Mouse (Mus musculus) G1E (cell line): ENCODE data around the gene Prtg. TPM values are rescaled to one million over a fixed set of nuclear protein-coding genes. Genes with fewer than 3 reads are reported as not detected.

Source experiments
- ATAC-seq: 2 replicates; pipeline ENCODE4 v1.8.0; 2016; ENCODE audit warnings: mild to moderate bottlenecking; ENCODE audit not compliant: insufficient number of reproducible peaks, poor library complexity, low FRiP score, severe bottlenecking; ENCODE audit errors: extremely low read depth
- DNase-seq: peaks from one replicate; pipeline ENCODE4 v3.0.0; 2012; ENCODE audit warnings: low spot score
- H3K27me3 ChIP-seq: 2 replicates; pipeline ENCODE4 v1.6.1; 2012; ENCODE audit warnings: mild to moderate bottlenecking, low read length, inconsistent platforms; ENCODE audit not compliant: insufficient read depth
- H3K36me3 ChIP-seq: replicated peaks from 2 replicates; pipeline ENCODE3; 2012; ENCODE audit warnings: mild to moderate bottlenecking, inconsistent platforms
- H3K4me1 ChIP-seq: 2 replicates; pipeline ENCODE4 v1.6.1; 2012; ENCODE audit warnings: low read depth, low read length, inconsistent platforms, mixed read lengths; ENCODE audit not compliant: insufficient read depth
- H3K4me3 ChIP-seq: 2 replicates; pipeline ENCODE4 v1.5.1; 2012; ENCODE audit warnings: low read depth, mild to moderate bottlenecking, inconsistent platforms, low read length, moderate library complexity, mixed read lengths
- H3K9me3 ChIP-seq: replicated peaks from 2 replicates; pipeline ENCODE4 v1.6.1; 2012; ENCODE audit warnings: inconsistent platforms
- CTCF ChIP-seq: IDR thresholded peaks from 2 replicates; pipeline ENCODE4 v1.5.1; 2012; ENCODE audit warnings: low read depth, low read length, inconsistent platforms, mixed read lengths
- GATA1 ChIP-seq: IDR thresholded peaks from 2 replicates; pipeline ENCODE4 v1.6.1; 2012; ENCODE audit warnings: borderline replicate concordance, low read length, inconsistent platforms, mixed read lengths
- GATA2 ChIP-seq: IDR thresholded peaks from 2 replicates; pipeline ENCODE4 v1.6.1; 2012; ENCODE audit warnings: low read depth, low read length, inconsistent platforms, borderline replicate concordance
- POLR2AphosphoS5 ChIP-seq: IDR thresholded peaks from 2 replicates; pipeline ENCODE4 v1.6.1; 2012; ENCODE audit warnings: low read depth, low read length, inconsistent platforms; ENCODE audit not compliant: insufficient replicate concordance
- TAL1 ChIP-seq: conservative IDR thresholded peaks from 2 replicates; pipeline ENCODE4 v1.6.1; 2012; ENCODE audit warnings: low read depth, low read length, inconsistent platforms, mixed read lengths
- polyA plus RNA-seq: library from polyadenylated mRNA; stranded (reverse); fragments of >175 nt; gene quantifications from 2 replicates; pipeline ENCODE4 v1.2.3, GENCODE M21; 2012
- total RNA-seq, 2 experiments: library from RNA; stranded (forward) in 1 of 2; stranded (reverse) in 1 of 2; fragments of 200-1000 nt in 1 of 2; fragments of >200 nt in 1 of 2; fragmentation: Nextera tagmentation in 1 of 2; gene quantifications; 2 replicates each; pipeline ENCODE4 v1.2.3; 2014 to 2017

The Prtg gene
- total and polyA plus RNA-seq, 3 experiments, result 0.22 TPM; not detected in 2

- no peaks in the 10 kb centered on the region for H3K4me1 ChIP-seq
- no peak overlapping the region for H3K4me3 ChIP-seq
- no peaks in the 10 kb centered on the region for H3K9me3 ChIP-seq
- ATAC-seq (no peak), DNase-seq (no peak)
- H3K36me3 ChIP-seq, result no peaks in the 10 kb centered on the region
- H3K27me3 ChIP-seq, result peaks cover 20% of the 10 kb centered on the region
- no peak for TF ChIP-seq POLR2AphosphoS5
- no peak for TF ChIP-seq GATA1
- no peak for TF ChIP-seq GATA2
- TF ChIP-seq CTCF, result no peak
- no peak for TF ChIP-seq TAL1
Measured at GRCm38 (mm10) chr9:72779004-72779403, 27.7 kb upstream of the Prtg start.

- Histone ChIP-seq H3K36me3 (no peaks in the 10 kb centered on the region), H3K4me1 (no peaks in the 10 kb centered on the region), H3K27me3 (peaks cover 20% of the 10 kb centered on the region), H3K4me3 (no peak overlapping the region), H3K9me3 (no peaks in the 10 kb centered on the region)
- DNase-seq, result no peak
- ATAC-seq, result no peak
- no peak for TF ChIP-seq POLR2AphosphoS5
- no peak for TF ChIP-seq GATA2
- TF ChIP-seq CTCF, result no peak
- no peak for TF ChIP-seq GATA1
- no peak for TF ChIP-seq TAL1
Measured at GRCm38 (mm10) chr9:72779733-72780132, 26.9 kb upstream of the Prtg start.

GRCm38 (mm10) chr9:72780694-72781093 lies 26.0 kb upstream of the Prtg start:
- DNase-seq (no peak), ATAC-seq (no peak)
- Histone ChIP-seq H3K9me3 (no peaks in the 10 kb centered on the region), H3K27me3 (peaks cover 20% of the 10 kb centered on the region), H3K4me3 (no peak overlapping the region), H3K4me1 (no peaks in the 10 kb centered on the region), H3K36me3 (no peaks in the 10 kb centered on the region)
- TF ChIP-seq POLR2AphosphoS5, result no peak
- TF ChIP-seq TAL1, result no peak
- no peak for TF ChIP-seq CTCF
- TF ChIP-seq GATA2, result no peak
- no peak for TF ChIP-seq GATA1

- H3K4me3 ChIP-seq, result no peak overlapping the region
- no peaks in the 10 kb centered on the region for H3K36me3 ChIP-seq
- no peak for DNase-seq
- no peak for ATAC-seq
- H3K4me1 ChIP-seq, result no peaks in the 10 kb centered on the region
- peaks cover 16% of the 10 kb centered on the region for H3K27me3 ChIP-seq
- no peak for TF ChIP-seq GATA1
- TF ChIP-seq GATA2, result no peak
- no peak for TF ChIP-seq TAL1
- no peak for TF ChIP-seq POLR2AphosphoS5
- TF ChIP-seq CTCF, result no peak
- H3K9me3 ChIP-seq, result no peaks in the 10 kb centered on the region
Measured at GRCm38 (mm10) chr9:72781466-72781865, 25.2 kb upstream of the Prtg start.

- Histone ChIP-seq H3K4me1 (no peaks in the 10 kb centered on the region), H3K27me3 (peaks cover 14% of the 10 kb centered on the region), H3K9me3 (no peaks in the 10 kb centered on the region), H3K4me3 (no peak overlapping the region), H3K36me3 (no peaks in the 10 kb centered on the region)
- no peak for DNase-seq
- no peak for ATAC-seq
- TF ChIP-seq POLR2AphosphoS5 (no peak), GATA2 (no peak), TAL1 (no peak), CTCF (no peak), GATA1 (no peak)
Measured at GRCm38 (mm10) chr9:72782121-72782520, 24.6 kb upstream of the Prtg start.

GRCm38 (mm10) chr9:72787732-72788131 lies 18.9 kb upstream of the Prtg start:
- TF ChIP-seq CTCF, result no peak
- no peak for TF ChIP-seq GATA2
- no peak for TF ChIP-seq POLR2AphosphoS5
- TF ChIP-seq GATA1, result no peak
- TF ChIP-seq TAL1, result no peak
- ATAC-seq, result no peak

GRCm38 (mm10) chr9:72790530-72791212 lies 16.0 kb upstream of the Prtg start:
- Histone ChIP-seq H3K36me3 (no peaks in the 10 kb centered on the region), H3K27me3 (peaks cover 19% of the 10 kb centered on the region), H3K4me3 (no peak overlapping the region), H3K4me1 (no peaks in the 10 kb centered on the region; the same call in 1 of the 2 replicates), H3K9me3 (no peaks in the 10 kb centered on the region)
- ATAC-seq (no peak), DNase-seq (no peak)
- no peak for TF ChIP-seq GATA1

More at GRCm38 (mm10) chr9:72787732-72788131, 18.9 kb upstream of the Prtg start:
- Histone ChIP-seq H3K27me3 (peaks cover 19% of the 10 kb centered on the region), H3K4me1 (no peaks in the 10 kb centered on the region; the same call in 1 of the 2 replicates), H3K36me3 (no peaks in the 10 kb centered on the region), H3K9me3 (no peaks in the 10 kb centered on the region), H3K4me3 (no peak overlapping the region)
- no peak for DNase-seq
